Mouse (Mus musculus) forebrain, embryonic 13.5 days (tissue): ENCODE results near the gene Fndc9. TPM values are rescaled to one million over a fixed set of nuclear protein-coding genes. Genes with fewer than 3 reads are reported as not detected.
A peak's percentile ranks its signal among the peaks of the same experiment; 100 is the strongest.

Experiments
- ATAC-seq: fragments of 200-750 bp; cut with Nextera tagmentation; 2 replicates; pipeline ENCODE4 v1.8.0; 2017
- H3K27ac ChIP-seq: fragments of 300-500 bp; sonication (generic); 2 replicates; pipeline ENCODE4 v1.5.1; 2015; ENCODE audit warnings: inconsistent platforms, mild to moderate bottlenecking, moderate library complexity
- H3K27me3 ChIP-seq: fragments of 300-500 bp; sonication (generic); 2 replicates; pipeline ENCODE4 v1.6.1; 2015; ENCODE audit warnings: mild to moderate bottlenecking, inconsistent platforms
- H3K36me3 ChIP-seq: fragments of 300-500 bp; sonication (generic); 2 replicates; pipeline ENCODE4 v1.6.1; 2015; ENCODE audit warnings: mild to moderate bottlenecking, inconsistent platforms; ENCODE audit not compliant: poor library complexity, severe bottlenecking
- H3K4me1 ChIP-seq: fragments of 300-500 bp; sonication (generic); 2 replicates; pipeline ENCODE4 v1.6.1; 2015; ENCODE audit warnings: inconsistent platforms
- H3K4me2 ChIP-seq: fragments of 300-500 bp; sonication (generic); 2 replicates; pipeline ENCODE4 v1.6.1; 2015; ENCODE audit warnings: inconsistent platforms, mild to moderate bottlenecking, moderate library complexity
- H3K4me3 ChIP-seq: fragments of 300-500 bp; sonication (generic); 2 replicates; pipeline ENCODE4 v1.5.1; 2015; ENCODE audit warnings: mild to moderate bottlenecking, inconsistent platforms
- H3K9ac ChIP-seq: fragments of 300-500 bp; sonication (generic); 2 replicates; pipeline ENCODE4 v1.6.1; 2015; ENCODE audit warnings: mild to moderate bottlenecking, inconsistent platforms
- H3K9me3 ChIP-seq: fragments of 300-500 bp; sonication (generic); replicated peaks from 2 replicates; pipeline ENCODE4 v1.6.1; 2016; ENCODE audit warnings: inconsistent platforms
- WGBS: fragments of 180-500 bp; shearing (Covaris S2); methylation state at CpG from one replicate; pipeline ENCODE4 v1.1.7; 2015; 5-methylcytosine and 5-hydroxymethylcytosine counted together
- polyA plus RNA-seq: library from polyadenylated mRNA; unstranded; fragments of >200 nt; fragmentation: Nextera tagmentation; extraction: Ambion mirVana; gene quantifications from 2 replicates; pipeline ENCODE4 v1.2.1, GENCODE M21; 2015

Fndc9 gene
- polyA plus RNA-seq, 1 experiment from 2014 or later = 2.5 TPM

- Histone ChIP-seq H3K27me3 (no peaks in the 10 kb centered on the region), H3K9me3 (no peaks in the 10 kb centered on the region), H3K9ac (no peak overlapping the region), H3K4me3 (no peak overlapping the region), H3K4me2 (no peak overlapping the region), H3K4me1 (peaks cover 8% of the 10 kb centered on the region; the same call in 1 of the 2 replicates), H3K27ac (no peak overlapping the region), H3K36me3 (peaks cover 26% of the 10 kb centered on the region)
- no peak for ATAC-seq
- WGBS = 87% methylated on average over 14 of the region's 14 CpGs
Observed at GRCm38 (mm10) chr11:46214368-46215230, 20.7 kb upstream of the Fndc9 start.

DNA sequence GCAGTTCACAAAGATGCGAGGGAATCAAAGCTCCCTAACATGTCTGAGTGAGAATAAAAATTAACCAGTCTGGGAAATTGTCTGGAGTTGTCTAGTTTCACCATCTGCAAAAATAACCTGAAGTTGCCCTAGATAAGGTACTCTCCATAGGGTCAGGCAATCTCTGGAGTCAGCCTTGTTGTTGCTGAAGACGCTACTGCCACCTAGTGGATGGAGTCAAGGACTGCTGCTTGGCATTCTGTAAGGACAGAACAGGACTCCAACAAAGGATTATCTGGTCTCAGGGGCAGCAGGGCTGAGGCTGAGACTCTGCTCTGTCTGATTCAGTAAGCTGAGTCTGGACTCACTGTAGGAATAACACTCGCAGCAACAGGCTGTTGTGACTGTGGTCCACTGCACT lies 20.0 kb upstream of the Fndc9 start:
- Histone ChIP-seq H3K4me1 (peaks cover 13% of the 10 kb centered on the region; the same call in 1 of the 2 replicates), H3K27ac (peak overlapping the region; percentile 14; the same call in 1 of the 2 replicates), H3K36me3 (peaks cover 25% of the 10 kb centered on the region), H3K27me3 (no peaks in the 10 kb centered on the region), H3K4me2 (no peak overlapping the region), H3K9ac (no peak overlapping the region), H3K9me3 (no peaks in the 10 kb centered on the region), H3K4me3 (no peak overlapping the region)
- WGBS = 26% methylated on average over 3 of the region's 3 CpGs
- ATAC-seq = peak; percentile 82

GRCm38 (mm10) chr11:46216669-46217068 lies 18.7 kb upstream of the Fndc9 start:
- Histone ChIP-seq H3K9ac (no peak overlapping the region), H3K9me3 (no peaks in the 10 kb centered on the region), H3K4me3 (no peak overlapping the region), H3K4me2 (no peak overlapping the region), H3K27me3 (no peaks in the 10 kb centered on the region), H3K27ac (no peak overlapping the region), H3K36me3 (peaks cover 34% of the 10 kb centered on the region), H3K4me1 (peaks cover 13% of the 10 kb centered on the region; the same call in 1 of the 2 replicates)
- no peak for ATAC-seq
- WGBS = 73% methylated on average over 7 of the region's 7 CpGs

- H3K4me3 ChIP-seq = no peak overlapping the region
- peaks cover 44% of the 10 kb centered on the region for H3K36me3 ChIP-seq
- H3K4me1 ChIP-seq = peaks cover 13% of the 10 kb centered on the region; the same call in 1 of the 2 replicates
- H3K27ac ChIP-seq = peak overlapping the region; percentile 88
- no peaks in the 10 kb centered on the region for H3K27me3 ChIP-seq
- ATAC-seq = no peak
- no peak overlapping the region for H3K9ac ChIP-seq
- H3K9me3 ChIP-seq = no peaks in the 10 kb centered on the region
- H3K4me2 ChIP-seq = no peak overlapping the region
- WGBS = 91% methylated on average over 9 of the region's 9 CpGs
Observed at GRCm38 (mm10) chr11:46217686-46218085, 17.6 kb upstream of the Fndc9 start.

DNA sequence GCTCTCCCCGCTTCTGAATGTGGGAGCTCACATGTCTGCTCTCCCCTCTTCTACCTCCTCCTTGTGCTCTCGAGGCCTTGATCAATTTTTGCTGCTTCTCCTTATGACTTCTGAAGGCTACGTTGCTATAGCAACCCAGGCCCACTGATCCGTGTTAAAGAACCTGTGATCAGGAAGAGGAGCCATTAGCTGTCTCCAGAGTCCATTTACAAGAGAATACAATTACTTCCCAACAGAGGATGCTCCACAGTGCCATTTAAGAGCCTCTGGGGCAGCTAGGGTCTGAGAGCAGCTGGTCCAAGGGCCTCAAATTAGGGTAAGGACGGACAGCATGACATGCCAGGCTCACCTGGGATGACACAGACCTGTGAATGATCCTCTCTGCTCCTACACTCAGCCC lies 16.7 kb upstream of the Fndc9 start:
- Histone ChIP-seq H3K4me3 (no peak overlapping the region), H3K36me3 (peaks cover 52% of the 10 kb centered on the region), H3K4me1 (peaks cover 13% of the 10 kb centered on the region; the same call in 1 of the 2 replicates), H3K27me3 (no peaks in the 10 kb centered on the region), H3K27ac (peak overlapping the region; percentile 88), H3K9me3 (no peaks in the 10 kb centered on the region), H3K4me2 (no peak overlapping the region), H3K9ac (no peak overlapping the region)
- 21% methylated on average over 5 of the region's 5 CpGs for WGBS
- ATAC-seq = peak; percentile 50

DNA sequence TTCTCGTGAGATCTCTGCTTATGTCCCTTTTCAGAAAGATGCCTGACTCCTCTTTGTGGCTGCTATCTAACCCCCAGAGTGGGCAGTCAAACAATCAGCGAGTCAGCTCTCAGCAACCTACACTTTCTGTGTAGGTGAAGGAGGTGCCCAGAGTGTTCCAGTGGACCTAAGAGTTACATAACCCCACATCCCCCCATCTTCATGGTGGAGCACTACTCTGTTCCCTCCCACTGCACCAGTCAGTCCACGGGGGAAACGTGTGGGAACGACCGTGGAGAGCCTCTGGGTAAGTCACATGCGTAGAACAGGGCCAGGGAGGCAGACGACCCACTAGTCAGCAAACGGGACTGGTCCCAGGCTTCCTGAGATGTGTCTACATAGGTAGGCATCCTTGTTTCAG lies 16.0 kb upstream of the Fndc9 start:
- WGBS = 80% methylated on average over 9 of the region's 9 CpGs

DNA sequence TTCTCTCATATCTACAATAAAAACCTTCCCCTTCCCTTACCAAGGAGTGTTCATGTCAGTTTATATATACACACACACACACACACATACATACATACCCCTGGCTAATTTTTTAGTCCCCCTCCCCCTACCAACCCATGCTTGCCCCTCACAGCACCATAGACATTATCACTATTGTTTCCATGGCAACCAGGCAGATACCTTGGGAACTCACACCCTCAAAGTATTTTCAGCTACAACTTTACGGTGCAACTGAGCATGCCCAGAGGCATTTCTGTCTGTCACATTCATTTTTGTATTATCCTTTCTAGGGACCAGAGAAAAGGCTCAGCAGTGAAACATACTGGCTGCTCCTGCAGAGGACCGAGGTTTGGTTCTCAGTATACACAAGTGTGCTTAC lies 15.1 kb upstream of the Fndc9 start:
- no peak overlapping the region for H3K4me3 ChIP-seq
- H3K27ac ChIP-seq = no peak overlapping the region
- no peak overlapping the region for H3K9ac ChIP-seq
- H3K4me1 ChIP-seq = peaks cover 13% of the 10 kb centered on the region; the same call in 1 of the 2 replicates
- no peak overlapping the region for H3K4me2 ChIP-seq
- no peaks in the 10 kb centered on the region for H3K27me3 ChIP-seq
- H3K36me3 ChIP-seq = peaks cover 62% of the 10 kb centered on the region
- ATAC-seq = no peak
- WGBS = 69% methylated on average over 2 of the region's 2 CpGs
- H3K9me3 ChIP-seq = no peaks in the 10 kb centered on the region

More for the DNA sequence above, 16.0 kb upstream of the Fndc9 start:
- no peak for ATAC-seq
- peaks cover 58% of the 10 kb centered on the region for H3K36me3 ChIP-seq
- no peak overlapping the region for H3K4me3 ChIP-seq
- no peaks in the 10 kb centered on the region for H3K9me3 ChIP-seq
- no peaks in the 10 kb centered on the region for H3K27me3 ChIP-seq
- H3K9ac ChIP-seq = no peak overlapping the region
- H3K4me2 ChIP-seq = no peak overlapping the region
- H3K27ac ChIP-seq = peak overlapping the region; percentile 88
- H3K4me1 ChIP-seq = peaks cover 13% of the 10 kb centered on the region; the same call in 1 of the 2 replicates

GRCm38 (mm10) chr11:46223575-46223974 lies 11.8 kb upstream of the Fndc9 start:
- Histone ChIP-seq H3K27me3 (no peaks in the 10 kb centered on the region), H3K27ac (no peak overlapping the region), H3K9ac (no peak overlapping the region), H3K9me3 (no peaks in the 10 kb centered on the region), H3K4me2 (no peak overlapping the region), H3K4me3 (no peak overlapping the region), H3K36me3 (peaks cover 62% of the 10 kb centered on the region), H3K4me1 (peaks cover 9% of the 10 kb centered on the region; the same call in 1 of the 2 replicates)
- no peak for ATAC-seq
- WGBS = 79% methylated on average over 2 of the region's 2 CpGs

DNA sequence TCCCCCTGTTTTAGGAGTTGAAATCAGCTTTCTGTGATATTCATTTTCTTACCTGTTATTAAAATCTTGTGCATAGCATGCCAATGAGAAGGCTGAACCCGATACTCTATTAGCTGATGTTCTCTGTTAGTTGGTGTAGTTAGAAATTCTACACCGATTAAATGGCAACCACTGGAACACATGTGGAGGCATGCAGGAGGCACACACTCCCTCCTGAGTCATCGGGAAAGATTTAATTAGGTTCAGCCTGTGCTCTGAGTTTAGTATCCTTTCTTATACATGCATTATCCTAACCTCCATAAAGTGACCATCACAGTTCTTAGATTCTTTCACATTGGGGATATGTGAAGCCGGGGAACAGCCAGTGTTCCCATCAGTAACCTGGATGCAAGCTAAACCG lies 10.0 kb upstream of the Fndc9 start:
- Histone ChIP-seq H3K9me3 (no peaks in the 10 kb centered on the region), H3K4me1 (no peaks in the 10 kb centered on the region), H3K9ac (no peak overlapping the region), H3K27me3 (no peaks in the 10 kb centered on the region), H3K27ac (no peak overlapping the region), H3K36me3 (peaks cover 64% of the 10 kb centered on the region), H3K4me3 (no peak overlapping the region), H3K4me2 (no peak overlapping the region)
- 91% methylated on average over 5 of the region's 5 CpGs for WGBS
- ATAC-seq = no peak

DNA sequence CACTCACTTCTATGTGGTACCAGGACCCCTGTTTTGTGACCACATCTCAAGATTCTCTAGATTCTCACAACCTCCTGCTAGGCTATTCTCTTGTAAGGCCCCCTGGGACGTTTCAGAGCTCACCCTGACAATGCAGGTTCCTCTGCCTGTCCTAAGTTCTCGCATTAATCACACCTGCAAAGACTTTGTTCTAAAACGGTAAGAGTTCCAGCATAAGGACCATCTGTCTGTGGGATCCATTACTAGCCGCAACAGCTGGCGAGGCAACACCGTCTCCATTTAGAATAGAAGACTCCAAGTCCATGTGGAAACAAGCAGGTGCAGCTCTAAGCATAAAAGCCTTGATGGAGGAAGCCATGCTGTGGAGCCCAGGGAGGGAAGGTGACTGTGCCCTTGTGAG lies 5.1 kb upstream of the Fndc9 start:
- no peaks in the 10 kb centered on the region for H3K27me3 ChIP-seq
- no peak overlapping the region for H3K4me2 ChIP-seq
- H3K4me3 ChIP-seq = no peak overlapping the region
- H3K9ac ChIP-seq = no peak overlapping the region
- H3K9me3 ChIP-seq = no peaks in the 10 kb centered on the region
- H3K27ac ChIP-seq = no peak overlapping the region
- H3K4me1 ChIP-seq = peaks cover 10% of the 10 kb centered on the region
- WGBS = 73% methylated on average over 6 of the region's 6 CpGs
- ATAC-seq = no peak
- peaks cover 44% of the 10 kb centered on the region for H3K36me3 ChIP-seq

DNA sequence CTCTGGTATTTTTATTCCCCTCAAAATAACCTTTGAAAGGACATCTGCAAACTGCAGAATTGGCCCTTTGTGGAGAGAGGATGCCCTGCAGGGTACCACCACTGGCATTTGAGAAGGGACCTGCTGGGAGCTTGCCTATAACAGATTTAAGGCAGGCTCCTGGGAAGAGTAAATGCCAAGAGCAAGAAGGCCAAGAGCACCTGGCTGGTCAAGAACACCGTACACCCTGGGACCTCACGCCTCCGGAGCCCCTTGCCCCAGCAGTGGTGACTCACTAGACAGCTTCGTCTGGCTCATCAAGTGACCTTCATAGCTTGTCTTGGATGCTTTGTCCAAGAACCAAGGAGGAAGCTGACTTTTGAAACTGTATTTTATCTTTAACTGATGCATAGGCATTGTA lies 2.5 kb upstream of the Fndc9 start:
- no peak overlapping the region for H3K9ac ChIP-seq
- no peaks in the 10 kb centered on the region for H3K9me3 ChIP-seq
- no peak for ATAC-seq
- H3K27ac ChIP-seq = no peak overlapping the region
- H3K4me3 ChIP-seq = no peak overlapping the region
- peaks cover 21% of the 10 kb centered on the region for H3K4me1 ChIP-seq
- no peaks in the 10 kb centered on the region for H3K27me3 ChIP-seq
- no peak overlapping the region for H3K4me2 ChIP-seq
- WGBS = 92% methylated on average over 4 of the region's 4 CpGs
- H3K36me3 ChIP-seq = peaks cover 53% of the 10 kb centered on the region

GRCm38 (mm10) chr11:46233966-46234365 lies 1.4 kb upstream of the Fndc9 start:
- peak; percentile 52 for ATAC-seq
- no peaks in the 10 kb centered on the region for H3K27me3 ChIP-seq
- H3K36me3 ChIP-seq = peaks cover 56% of the 10 kb centered on the region
- H3K4me2 ChIP-seq = no peak overlapping the region
- H3K9me3 ChIP-seq = no peaks in the 10 kb centered on the region
- H3K4me1 ChIP-seq = peaks cover 21% of the 10 kb centered on the region
- H3K4me3 ChIP-seq = no peak overlapping the region
- H3K9ac ChIP-seq = no peak overlapping the region
- WGBS = 78% methylated on average over 4 of the region's 4 CpGs
- H3K27ac ChIP-seq = peak overlapping the region; percentile 64; the same call in 1 of the 2 replicates
